Mouse (Mus musculus) megakaryocyte, embryonic 14.5 days (primary cell): Measurements from ENCODE around the gene Ptpn1.

Source experiments
- FLI1 ChIP-seq: IDR thresholded peaks from 2 replicates; pipeline ENCODE4 v1.6.1; 2012; ENCODE audit warnings: low read length, inconsistent platforms, mixed read lengths
- GATA1 ChIP-seq: IDR thresholded peaks from 3 replicates; pipeline ENCODE4 v1.6.1; 2012; ENCODE audit warnings: mixed read lengths, low read length, inconsistent platforms, borderline replicate concordance

- TF ChIP-seq FLI1, result no peak
- TF ChIP-seq GATA1, result no peak
Observed at GRCm38 (mm10) chr2:167953819-167954218, 22.0 kb downstream of the Ptpn1 start.
